Mouse (Mus musculus) retina, embryonic 14.5 days (tissue): Measurements from ENCODE around the gene Cd3d.

ENCODE experiments used
- DNase-seq: peaks from one replicate; pipeline ENCODE4 v3.0.0-alpha.2; 2015; ENCODE audit warnings: low spot score

Gene Cd3d

GRCm38 (mm10) chr9:44993268-44993667 lies 11.7 kb downstream of the Cd3d start:
- DNase-seq = no peak

- DNase-seq = no peak
These were observed 13.4 kb downstream of the Cd3d start for GRCm38 (mm10) chr9:44994962-44995361.

- no peak for DNase-seq
These were observed 15.0 kb downstream of the Cd3d start for GRCm38 (mm10) chr9:44996590-44996989.

- no peak for DNase-seq
These were observed 16.6 kb downstream of the Cd3d start for GRCm38 (mm10) chr9:44998138-44998537.

GRCm38 (mm10) chr9:44999171-44999570 lies 17.6 kb downstream of the Cd3d start:
- DNase-seq = peak; percentile 3

GRCm38 (mm10) chr9:44999776-45000175 lies 18.2 kb downstream of the Cd3d start:
- no peak for DNase-seq

GRCm38 (mm10) chr9:45000249-45000648 lies 18.7 kb downstream of the Cd3d start:
- DNase-seq = no peak

GRCm38 (mm10) chr9:45007404-45007803 lies 25.8 kb downstream of the Cd3d start:
- no peak for DNase-seq

- no peak for DNase-seq
These were observed 26.8 kb downstream of the Cd3d start for GRCm38 (mm10) chr9:45008342-45008741.

- DNase-seq = no peak
These were observed 27.8 kb downstream of the Cd3d start, which contains the start of gene Cd3e for GRCm38 (mm10) chr9:45009180-45010078. TSS of gene Cd3e (minus strand) at chr9:45009627.

GRCm38 (mm10) chr9:45010461-45010860 lies 28.9 kb downstream of the Cd3d start:
- peak; percentile 9 for DNase-seq

GRCm38 (mm10) chr9:45011291-45011690 lies 29.7 kb downstream of the Cd3d start:
- no peak for DNase-seq

GRCm38 (mm10) chr9:45014879-45015278 lies 33.3 kb downstream of the Cd3d start:
- no peak for DNase-seq

- DNase-seq = no peak
These were observed 34.3 kb downstream of the Cd3d start for GRCm38 (mm10) chr9:45015841-45016240.

- no peak for DNase-seq
These were observed 36.4 kb downstream of the Cd3d start for GRCm38 (mm10) chr9:45018031-45018430.

- DNase-seq = peak; percentile 81
These were observed 41.2 kb downstream of the Cd3d start for GRCm38 (mm10) chr9:45022800-45023199.

GRCm38 (mm10) chr9:45023638-45024037 lies 42.1 kb downstream of the Cd3d start:
- DNase-seq = no peak

- no peak for DNase-seq
These were observed 42.6 kb downstream of the Cd3d start for GRCm38 (mm10) chr9:45024187-45024586.

- DNase-seq = no peak
These were observed 45.8 kb downstream of the Cd3d start for GRCm38 (mm10) chr9:45027376-45027775.

GRCm38 (mm10) chr9:45030341-45030740 lies 48.8 kb downstream of the Cd3d start:
- DNase-seq = no peak

- DNase-seq = no peak
These were observed 50.7 kb downstream of the Cd3d start for GRCm38 (mm10) chr9:45032261-45032660.

GRCm38 (mm10) chr9:45034526-45034925 lies 52.9 kb downstream of the Cd3d start:
- no peak for DNase-seq
